Mouse (Mus musculus) megakaryocyte, embryonic 14.5 days (primary cell): ENCODE measurements around the gene Trpc1.

Experiments
- FLI1 ChIP-seq: IDR thresholded peaks from 2 replicates; pipeline ENCODE4 v1.6.1; 2012; ENCODE audit warnings: low read length, inconsistent platforms, mixed read lengths
- GATA1 ChIP-seq: IDR thresholded peaks from 3 replicates; pipeline ENCODE4 v1.6.1; 2012; ENCODE audit warnings: mixed read lengths, low read length, inconsistent platforms, borderline replicate concordance

- TF ChIP-seq GATA1 (no peak), FLI1 (no peak)
Measured at GRCm38 (mm10) chr9:95699273-95699672, 50.9 kb downstream of the Trpc1 start.
